15 mouse cellular contexts compared by ENCODE assay signal in genomic region chr7:141269273-141269545, GRCm38 (mm10). TPM values are rescaled to one million over a fixed set of nuclear protein-coding genes. Genes with fewer than 3 reads are reported as not detected.
DNase-seq lines count a peak whose midpoint lies in the region; ATAC-seq and TF ChIP-seq lines count a peak whose summit lies in the region.
"Had no signal": no experiment of that assay in that cellular context is flagged by ENCODE, and none has a peak within 500 bp of the region (broad histone marks: within the 10 kb centered on the region; RNA-seq: fewer than 3 reads in every experiment).

No protein-coding gene starts in this region.

- no peak for DNase-seq in heart, postnatal 14 days
- no peak for DNase-seq in thymus, adult 2 months
- DNase-seq in thymus, postnatal 25 days: no peak
- no peak for DNase-seq in embryo, embryonic 10.5 days (ENCODE audit: low spot score)
- DNase-seq in right cerebral cortex, postnatal 4 days: no peak
- DNase-seq: embryo, embryonic 11 days; gastrocnemius, postnatal 10 days; thymus, postnatal 36 days had no signal

- H3K27me3 ChIP-seq in heart, embryonic 15.5 days: no peaks in the 10 kb centered on the region
- no peaks in the 10 kb centered on the region for H3K27me3 ChIP-seq in thymus, adult 2 months (ENCODE audit: control insufficient read depth, insufficient read depth, low read length)
- peaks cover 32% of the 10 kb centered on the region for H3K27me3 ChIP-seq in liver, embryonic 12.5 days (replicated peaks)

- no peaks in the 10 kb centered on the region for H3K36me3 ChIP-seq in heart, embryonic 15.5 days
- no peaks in the 10 kb centered on the region for H3K36me3 ChIP-seq in thymus, adult 2 months (ENCODE audit: control insufficient read depth, insufficient read depth, low read length)
- H3K36me3 ChIP-seq in liver, embryonic 12.5 days: peaks cover 4% of the 10 kb centered on the region

- peaks cover 16% of the 10 kb centered on the region for H3K4me1 ChIP-seq in heart, embryonic 15.5 days (replicated peaks)
- H3K4me1 ChIP-seq in thymus, adult 2 months (replicated peaks; ENCODE audit: control insufficient read depth, insufficient read depth, low read length): peaks cover 24% of the 10 kb centered on the region
- peaks cover 35% of the 10 kb centered on the region for H3K4me1 ChIP-seq in liver, embryonic 12.5 days

- TF ChIP-seq POLR2A in thymus, adult 2 months (IDR thresholded peaks at IDR 0.05; ENCODE audit: control insufficient read depth, extremely low read depth, insufficient read depth, low read length, poor library complexity): no peak

- TF ChIP-seq CTCF in thymus, adult 2 months (IDR thresholded peaks at IDR 0.05; ENCODE audit: borderline replicate concordance, control insufficient read depth, extremely low read depth, insufficient read depth, low read length, poor library complexity): no peak

- H3K9me3 ChIP-seq in heart, embryonic 15.5 days (replicated peaks): no peaks in the 10 kb centered on the region
- no peaks in the 10 kb centered on the region for H3K9me3 ChIP-seq in liver, embryonic 12.5 days (replicated peaks)
- H3K9me3 ChIP-seq: forebrain, embryonic 12.5 days had no signal

- no peak overlapping the region for H3K9ac ChIP-seq in heart, embryonic 15.5 days
- H3K9ac ChIP-seq in liver, embryonic 12.5 days: peak overlapping the region; percentile 45; the same call in 1 of the 2 replicates
- H3K9ac ChIP-seq: forebrain, embryonic 12.5 days had no signal

- H3K4me2 ChIP-seq in heart, embryonic 15.5 days: peak overlapping the region; percentile 52
- H3K4me2 ChIP-seq in liver, embryonic 12.5 days: peak overlapping the region; percentile 61
- H3K4me2 ChIP-seq: forebrain, embryonic 12.5 days had no signal

- no peak for ATAC-seq in heart, embryonic 15.5 days (replicated peaks; ENCODE audit: insufficient number of reproducible peaks, insufficient read depth, low FRiP score, low read depth)
- ATAC-seq in liver, embryonic 12.5 days: no peak

- H3K27ac ChIP-seq in heart, embryonic 15.5 days: no peak overlapping the region
- H3K27ac ChIP-seq in thymus, adult 2 months (ENCODE audit: control insufficient read depth, insufficient read depth, low read length): no peak overlapping the region
- H3K27ac ChIP-seq in liver, embryonic 12.5 days: no peak overlapping the region
- H3K27ac ChIP-seq: forebrain, embryonic 12.5 days; left cerebral cortex, adult 2 months had no signal

- intact Hi-C loops in heart, postnatal 14 days (cut with DNase I): no loop called here

- H3K4me3 ChIP-seq in heart, embryonic 15.5 days: peak overlapping the region; percentile 19
- peak overlapping the region; percentile 19 for H3K4me3 ChIP-seq in thymus, adult 2 months (ENCODE audit: control insufficient read depth, insufficient read depth, low read length)
- H3K4me3 ChIP-seq in liver, embryonic 12.5 days: peak overlapping the region; percentile 33
- H3K4me3 ChIP-seq: forebrain, embryonic 12.5 days; left cerebral cortex, adult 2 months; myocyte had no signal

- WGBS in heart, embryonic 15.5 days: 73% methylated on average over 14 of the region's 14 CpGs
- WGBS in thymus, adult 2 months: 44% methylated on average over 14 of the region's 14 CpGs
- WGBS in liver, embryonic 12.5 days (ENCODE audit: insufficient replicate concordance): 32% methylated on average over 14 of the region's 14 CpGs

RNA-seq across cellular contexts. Expression of gene Irf7, which starts 2.9 kb away (rescaled TPM):
- polyA plus RNA-seq in heart, embryonic 15.5 days (2015; fragmentation: Nextera tagmentation; extraction: Ambion mirVana): 3.0 and 6.5 TPM in 2 replicates
- total RNA-seq in heart, postnatal 14 days (2021): 1 to 10 TPM; 1.6 to 1.7 TPM
- polyA plus RNA-seq in thymus, adult 2 months (2012; rRNA removed): 219 and 278 TPM in 2 replicates
- 4.9 and 5.2 TPM in 2 replicates for polyA plus RNA-seq in liver, embryonic 12.5 days (2016; fragmentation: Nextera tagmentation; extraction: Ambion mirVana)

RNA-seq across cellular contexts. Expression of gene Cdhr5, which starts 7.4 kb away (rescaled TPM):
- 0.05 TPM in 1 of 2 replicates, not detected in the other for polyA plus RNA-seq in heart, embryonic 15.5 days (2015; fragmentation: Nextera tagmentation; extraction: Ambion mirVana)
- total RNA-seq in heart, postnatal 14 days (2021): not detected
- 2.2 and 2.7 TPM in 2 replicates for polyA plus RNA-seq in thymus, adult 2 months (2012; rRNA removed)
- polyA plus RNA-seq in liver, embryonic 12.5 days (2016; fragmentation: Nextera tagmentation; extraction: Ambion mirVana): 0.14 and 0.20 TPM in 2 replicates
- total RNA-seq: left cerebral cortex, adult 2 months; megakaryocyte-erythroid progenitor cell, adult 5-6 weeks had no signal
- polyA plus RNA-seq: forebrain, embryonic 12.5 days; inflammation-experienced regulatory T-cells, adult 6 months had no signal

RNA-seq across cellular contexts. Expression of gene Sct, which starts 9.7 kb away (rescaled TPM):
- 1.5 and 1.6 TPM in 2 replicates for polyA plus RNA-seq in heart, embryonic 15.5 days (2015; fragmentation: Nextera tagmentation; extraction: Ambion mirVana)
- not detected for total RNA-seq in heart, postnatal 14 days (2021)
- polyA plus RNA-seq in thymus, adult 2 months (2012; rRNA removed): 10.3 and 10.6 TPM in 2 replicates
- polyA plus RNA-seq in liver, embryonic 12.5 days (2016; fragmentation: Nextera tagmentation; extraction: Ambion mirVana): 0.32 and 0.60 TPM in 2 replicates
- total RNA-seq: left cerebral cortex, adult 2 months; megakaryocyte-erythroid progenitor cell, adult 5-6 weeks had no signal
- polyA plus RNA-seq: inflammation-experienced regulatory T-cells, adult 6 months had no signal

RNA-seq across cellular contexts. Expression of gene Drd4, which starts 22.6 kb away (rescaled TPM):
- 0.18 and 0.22 TPM in 2 replicates for polyA plus RNA-seq in heart, embryonic 15.5 days (2015; fragmentation: Nextera tagmentation; extraction: Ambion mirVana)
- total RNA-seq in heart, postnatal 14 days (2021): not detected
- 0.18 and 0.47 TPM in 2 replicates for polyA plus RNA-seq in thymus, adult 2 months (2012; rRNA removed)
- 0.04 and 0.07 TPM in 2 replicates for polyA plus RNA-seq in liver, embryonic 12.5 days (2016; fragmentation: Nextera tagmentation; extraction: Ambion mirVana)
- total RNA-seq: megakaryocyte-erythroid progenitor cell, adult 5-6 weeks had no signal
- polyA plus RNA-seq: inflammation-experienced regulatory T-cells, adult 6 months; myocyte had no signal

RNA-seq across cellular contexts. Expression of gene Phrf1, which starts 40.6 kb away (rescaled TPM):
- 36.7 and 44.9 TPM in 2 replicates for polyA plus RNA-seq in heart, embryonic 15.5 days (2015; fragmentation: Nextera tagmentation; extraction: Ambion mirVana)
- 10 to 100 TPM; 43.4 to 44.3 TPM for total RNA-seq in heart, postnatal 14 days (2021)
- polyA plus RNA-seq in thymus, adult 2 months (2012; rRNA removed): 64.1 and 80.2 TPM in 2 replicates
- polyA plus RNA-seq in liver, embryonic 12.5 days (2016; fragmentation: Nextera tagmentation; extraction: Ambion mirVana): 52.9 and 53.1 TPM in 2 replicates

Comparison
In these comparisons a context has a peak if more than half of its experiments do, and no peak if none do; other contexts are left out.
1. RNA of gene Irf7, which starts 2.9 kb away (polyA plus RNA-seq): 219 to 278 TPM in thymus, adult 2 months; 4.9 to 5.2 TPM in liver, embryonic 12.5 days and 3.0 to 6.5 TPM in heart, embryonic 15.5 days; every median in the first group is over 10 times any median in the second.
2. Peak in every context shown above with its lines, with median percentiles within 50 percentile points of each other: H3K4me3 ChIP-seq.